Comparison of ENCODE assay signal across 10 mouse cellular contexts in genomic region chr2:180103151-180103977, GRCm38 (mm10). TPM values are rescaled to one million over a fixed set of nuclear protein-coding genes. Genes with fewer than 3 reads are reported as not detected.
A peak's percentile ranks its signal among the peaks of the same experiment; 100 is the strongest.
DNase-seq lines count a peak whose midpoint lies in the region; ATAC-seq and TF ChIP-seq lines count a peak whose summit lies in the region.
"Had no signal": no experiment of that assay in that cellular context is flagged by ENCODE, and none has a peak within 500 bp of the region (broad histone marks: within the 10 kb centered on the region; RNA-seq: fewer than 3 reads in every experiment).

No protein-coding gene starts in this region.

- H3K4me3 ChIP-seq in hindbrain, postnatal 0 days (ENCODE audit: low read length), result peak overlapping the region; percentile 57
- H3K4me3 ChIP-seq in neural tube, embryonic 12.5 days, result peak overlapping the region; percentile 61

- WGBS in hindbrain, postnatal 0 days, result under 1% methylated on average over 56 of the region's 57 CpGs
- 1% methylated on average over 54 of the region's 57 CpGs for WGBS in neural tube, embryonic 12.5 days

- H3K9me3 ChIP-seq in hindbrain, postnatal 0 days (ENCODE audit: low read length), result no peaks in the 10 kb centered on the region
- H3K9me3 ChIP-seq in neural tube, embryonic 12.5 days, result no peaks in the 10 kb centered on the region

- H3K27me3 ChIP-seq in hindbrain, postnatal 0 days (ENCODE audit: insufficient read depth, low read length), result peaks cover 6% of the 10 kb centered on the region; the same call in 1 of the 2 replicates
- H3K27me3 ChIP-seq in neural tube, embryonic 12.5 days (replicated peaks), result peaks cover 75% of the 10 kb centered on the region

- peak overlapping the region; percentile 94 for H3K4me2 ChIP-seq in hindbrain, postnatal 0 days (ENCODE audit: low read depth, low read length)
- H3K4me2 ChIP-seq in neural tube, embryonic 12.5 days (replicated peaks), result peak overlapping the region; percentile 98

- H3K4me1 ChIP-seq in hindbrain, postnatal 0 days (ENCODE audit: insufficient read depth, low read length), result peaks cover 7% of the 10 kb centered on the region; the same call in 1 of the 2 replicates
- peaks cover 46% of the 10 kb centered on the region for H3K4me1 ChIP-seq in neural tube, embryonic 12.5 days

- DNase-seq in cerebellum, adult 9-10 months, result peak; percentile 42
- no peak for DNase-seq in cerebellum, postnatal 36 days
- DNase-seq in right cerebral cortex, postnatal 14 days, result peak; percentile 65
- no peak for DNase-seq in right cerebral cortex, adult 18-20 months
- DNase-seq in hindbrain, postnatal 0 days (ENCODE audit: low spot score), result peak; percentile 51
- no peak for DNase-seq in layer of hippocampus, adult 18-20 months (ENCODE audit: low spot score in 2 of 2)
- DNase-seq in ovary, adult 18-20 months (ENCODE audit: low spot score), result no peak

- H3K27ac ChIP-seq in hindbrain, postnatal 0 days, result no peak overlapping the region
- H3K27ac ChIP-seq in neural tube, embryonic 12.5 days, result no peak overlapping the region

- H3K36me3 ChIP-seq in hindbrain, postnatal 0 days (ENCODE audit: insufficient read depth, low read length), result no peaks in the 10 kb centered on the region
- no peaks in the 10 kb centered on the region for H3K36me3 ChIP-seq in neural tube, embryonic 12.5 days

- H3K9ac ChIP-seq in hindbrain, postnatal 0 days (replicated peaks; ENCODE audit: low read length), result peak overlapping the region; percentile 48
- peak overlapping the region; percentile 62 for H3K9ac ChIP-seq in neural tube, embryonic 12.5 days

- ATAC-seq in hindbrain, postnatal 0 days, result 0 out of 2 replicates have a peak, but pooled peaks have one; percentile 10
- ATAC-seq in neural tube, embryonic 12.5 days (ENCODE audit: low FRiP score, low read depth), result 0 out of 2 replicates have a peak, but pooled peaks have one; percentile 6

- TF ChIP-seq CTCF in hindbrain, postnatal 0 days (IDR thresholded peaks at IDR 0.05; ENCODE audit: low read depth), result no peak

RNA-seq across cellular contexts. Expression of gene Hrh3, which starts 0.9 kb away (rescaled TPM):
- total RNA-seq in hindbrain, postnatal 0 days (2014; rRNA removed), result 5.9 and 11.4 TPM in 2 replicates
- 3.4 and 3.6 TPM in 2 replicates for polyA plus RNA-seq in hindbrain, postnatal 0 days (2015; fragmentation: Nextera tagmentation; extraction: Ambion mirVana)
- polyA plus RNA-seq in neural tube, embryonic 12.5 days (2016; fragmentation: Nextera tagmentation; extraction: Ambion mirVana), result 2.8 and 3.4 TPM in 2 replicates
- total RNA-seq in layer of hippocampus, adult 18-20 months (2021), result 10 to 100 TPM; 49.0 to 63.4 TPM
- total RNA-seq: gastrocnemius, postnatal 36 days had no signal
- polyA plus RNA-seq: C2C12 had no signal

RNA-seq across cellular contexts. Expression of gene Osbpl2, which starts 15.7 kb away (rescaled TPM):
- 39.2 and 44.0 TPM in 2 replicates for total RNA-seq in hindbrain, postnatal 0 days (2014; rRNA removed)
- 56.0 and 57.9 TPM in 2 replicates for polyA plus RNA-seq in hindbrain, postnatal 0 days (2015; fragmentation: Nextera tagmentation; extraction: Ambion mirVana)
- polyA plus RNA-seq in neural tube, embryonic 12.5 days (2016; fragmentation: Nextera tagmentation; extraction: Ambion mirVana), result 51.8 and 52.5 TPM in 2 replicates
- 10 to 100 TPM; 47.6 to 47.9 TPM for total RNA-seq in layer of hippocampus, adult 18-20 months (2021)

RNA-seq across cellular contexts. Expression of gene Mtg2, which starts 33.0 kb away (rescaled TPM):
- 17.2 and 17.3 TPM in 2 replicates for total RNA-seq in hindbrain, postnatal 0 days (2014; rRNA removed)
- 23.3 and 23.9 TPM in 2 replicates for polyA plus RNA-seq in hindbrain, postnatal 0 days (2015; fragmentation: Nextera tagmentation; extraction: Ambion mirVana)
- 30.0 and 32.4 TPM in 2 replicates for polyA plus RNA-seq in neural tube, embryonic 12.5 days (2016; fragmentation: Nextera tagmentation; extraction: Ambion mirVana)
- total RNA-seq in layer of hippocampus, adult 18-20 months (2021), result 10 to 100 TPM; 17.9 to 18.9 TPM

Comparison
In these comparisons a context has a peak if more than half of its experiments do, and no peak if none do; other contexts are left out.
1. DNase-seq: peak in cerebellum, adult 9-10 months (single experiment), right cerebral cortex, postnatal 14 days (single experiment) and hindbrain, postnatal 0 days (single experiment); none in cerebellum, postnatal 36 days (0 of 2), right cerebral cortex, adult 18-20 months (single experiment), layer of hippocampus, adult 18-20 months (0 of 2) and ovary, adult 18-20 months (single experiment).